Mouse (Mus musculus) layer of hippocampus, postnatal 36 days (tissue): ENCODE measurements around the gene Gm21874. TPM values are rescaled to one million over a fixed set of nuclear protein-coding genes. Genes with fewer than 3 reads are reported as not detected.
"Not testable (repeated sequence)": the region's sequence is repeated elsewhere in the genome, so short reads cannot be mapped to it uniquely, and the experiment has no call there.

ENCODE experiments used
- DNase-seq, 2 experiments: peaks; one replicate each; pipeline ENCODE4 v3.0.0; 2022
- total RNA-seq, 2 experiments: library from RNA; stranded (reverse); gene quantifications; 2 replicates each; pipeline ENCODE4 v1.2.3; 2021

Gene Gm21874
- not detected for total RNA-seq

GRCm38 (mm10) chrY:9416048-9416447 is at the start of gene Gm21874:
Gene Gm21874, minus strand, starts transcription at chrY:9416148.
- DNase-seq = not testable (repeated sequence)

Other genes with a start within 250 kb of the Gm21874 start
- gene Gm21721, start 214.0 kb downstream of the Gm21874 start, total RNA-seq = not detected
- gene Gm21812, start 69.0 kb downstream of the Gm21874 start, total RNA-seq = not detected